Mouse (Mus musculus) adrenal gland, adult 2 months (tissue): ENCODE results near the gene Fmn2. TPM values are rescaled to one million over a fixed set of nuclear protein-coding genes. Genes with fewer than 3 reads are reported as not detected.

ENCODE experiments used
- DNase-seq: peaks from one replicate; pipeline ENCODE4 v3.0.0; 2021
- long read RNA-seq: library from polyadenylated mRNA; stranded (forward); transcript quantifications from one replicate; pipeline ENCODE4 v2.0.0, GENCODE M21; 2021
- polyA plus RNA-seq: library from polyadenylated mRNA; depleted of rRNA; stranded (reverse); fragments of >200 nt; gene quantifications from 2 replicates; pipeline ENCODE4 v1.2.3, GENCODE M21; 2012; rRNA removed
- total RNA-seq, 2 experiments: library from RNA; stranded (reverse); gene quantifications; 2 replicates each; pipeline ENCODE4 v1.2.3; 2021

Gene Fmn2
- total RNA-seq (1 to 10 TPM; 3.9 TPM), polyA plus RNA-seq (0.45 and 0.52 TPM in 2 replicates)
- long read RNA-seq, result 0 reads

DNA sequence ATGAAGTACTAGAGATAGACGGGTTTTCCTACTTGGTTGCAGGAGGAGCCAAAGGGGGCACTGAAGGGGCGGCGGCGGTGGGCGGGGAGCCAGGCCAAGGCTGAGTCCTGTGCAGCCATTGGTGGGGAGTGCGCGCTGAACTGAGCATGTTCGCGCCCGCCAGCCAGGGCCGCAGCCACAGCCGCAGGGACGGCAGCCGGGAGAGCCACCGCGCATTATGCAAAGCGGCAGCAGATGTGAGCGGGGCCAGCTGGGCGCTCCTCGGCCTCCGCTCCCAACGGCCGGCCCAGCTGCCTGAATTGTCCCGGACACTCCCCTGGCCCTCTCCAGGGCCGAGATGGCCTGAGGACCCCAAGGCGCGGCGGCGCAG is at the start of gene Fmn2:
Gene Fmn2 (plus strand): TSS at position 165 of the 370 bp plus-strand sequence.
- peak; percentile 47 for DNase-seq

- no peak for DNase-seq
These were observed 46.5 kb upstream of the Fmn2 start for GRCm38 (mm10) chr1:174455100-174455499.

DNA sequence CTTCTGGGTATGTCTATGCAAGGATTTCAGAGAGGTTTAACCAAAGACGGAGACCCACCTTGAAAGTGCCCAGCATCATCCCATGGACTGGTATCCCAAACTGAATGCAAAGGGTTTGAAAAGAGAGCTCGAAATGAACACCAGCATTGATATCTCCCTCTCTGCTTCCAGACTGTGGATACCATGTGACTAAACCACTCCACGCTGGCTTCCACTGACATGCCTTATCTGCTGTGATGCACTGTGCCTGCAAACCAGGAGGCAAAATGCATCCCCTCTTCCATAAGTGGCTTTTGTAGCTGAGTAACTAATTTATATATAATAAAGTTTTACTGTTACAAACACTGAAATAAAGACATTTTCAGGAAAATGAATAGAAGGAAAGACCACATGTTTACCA is 36.2 kb upstream of the Fmn2 start:
- no peak for DNase-seq

GRCm38 (mm10) chr1:174466240-174466639 is 35.4 kb upstream of the Fmn2 start:
- no peak for DNase-seq

GRCm38 (mm10) chr1:174469736-174470135 is 31.9 kb upstream of the Fmn2 start:
- DNase-seq, result peak; percentile 26

DNA sequence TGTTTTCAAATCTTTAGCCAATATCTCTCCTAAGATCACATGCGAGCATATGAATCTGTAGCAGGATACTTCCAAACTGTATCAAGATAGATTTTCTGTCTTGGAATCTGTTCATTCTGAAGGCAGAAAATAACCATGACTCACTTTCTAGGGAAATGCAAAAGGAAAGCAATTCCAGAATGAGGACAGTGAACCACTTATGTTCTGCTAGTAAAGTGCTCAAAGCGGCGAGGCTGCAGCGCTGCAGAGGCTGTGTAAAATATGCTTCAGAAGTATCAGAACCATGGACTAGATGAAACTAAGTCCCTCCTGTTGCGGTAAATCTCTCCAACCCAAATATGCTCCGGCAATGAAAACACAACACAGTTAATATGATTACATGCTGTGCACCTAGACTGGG is 19.1 kb upstream of the Fmn2 start:
- no peak for DNase-seq

DNA sequence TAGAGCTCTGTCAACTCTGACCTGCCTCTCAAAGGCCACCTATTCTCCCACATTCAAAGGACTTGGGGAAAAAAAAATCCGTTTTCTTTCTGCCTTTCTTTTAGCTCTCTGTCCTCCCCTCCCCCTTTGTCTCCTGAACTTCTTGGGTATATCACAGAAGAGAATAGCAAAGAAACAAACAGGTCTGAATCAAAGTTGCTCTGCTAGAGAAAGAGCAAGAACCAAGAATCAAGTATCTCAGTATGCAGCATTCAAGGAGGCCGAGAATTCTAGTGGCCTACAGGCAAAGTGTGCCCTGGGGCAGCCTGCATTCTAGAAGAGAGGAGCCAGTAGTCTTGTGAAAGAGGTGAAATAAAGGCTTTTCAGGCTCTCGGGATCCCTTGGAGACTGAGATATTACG is 1.6 kb upstream of the Fmn2 start:
- no peak for DNase-seq

DNA sequence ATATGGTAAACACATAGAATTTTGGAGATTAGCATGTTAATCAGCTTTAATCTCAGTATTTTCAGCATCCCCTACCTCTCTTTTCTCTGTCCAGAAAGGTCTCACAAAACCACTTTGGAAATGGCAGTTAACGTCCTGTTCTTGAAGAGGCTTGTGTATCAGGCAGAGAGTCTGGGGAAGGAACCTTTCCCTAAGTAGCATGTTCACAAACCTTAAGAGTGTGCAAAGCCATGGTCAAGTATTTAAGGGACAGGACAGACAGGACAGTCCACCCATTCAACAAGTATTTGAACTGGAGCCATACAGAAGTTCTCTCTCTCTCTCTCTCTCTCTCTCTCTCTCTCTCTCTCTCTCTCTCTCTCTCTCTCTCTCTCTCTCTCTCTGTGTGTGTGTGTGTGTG is 614 bp upstream of the Fmn2 start:
- DNase-seq, result no peak

DNA sequence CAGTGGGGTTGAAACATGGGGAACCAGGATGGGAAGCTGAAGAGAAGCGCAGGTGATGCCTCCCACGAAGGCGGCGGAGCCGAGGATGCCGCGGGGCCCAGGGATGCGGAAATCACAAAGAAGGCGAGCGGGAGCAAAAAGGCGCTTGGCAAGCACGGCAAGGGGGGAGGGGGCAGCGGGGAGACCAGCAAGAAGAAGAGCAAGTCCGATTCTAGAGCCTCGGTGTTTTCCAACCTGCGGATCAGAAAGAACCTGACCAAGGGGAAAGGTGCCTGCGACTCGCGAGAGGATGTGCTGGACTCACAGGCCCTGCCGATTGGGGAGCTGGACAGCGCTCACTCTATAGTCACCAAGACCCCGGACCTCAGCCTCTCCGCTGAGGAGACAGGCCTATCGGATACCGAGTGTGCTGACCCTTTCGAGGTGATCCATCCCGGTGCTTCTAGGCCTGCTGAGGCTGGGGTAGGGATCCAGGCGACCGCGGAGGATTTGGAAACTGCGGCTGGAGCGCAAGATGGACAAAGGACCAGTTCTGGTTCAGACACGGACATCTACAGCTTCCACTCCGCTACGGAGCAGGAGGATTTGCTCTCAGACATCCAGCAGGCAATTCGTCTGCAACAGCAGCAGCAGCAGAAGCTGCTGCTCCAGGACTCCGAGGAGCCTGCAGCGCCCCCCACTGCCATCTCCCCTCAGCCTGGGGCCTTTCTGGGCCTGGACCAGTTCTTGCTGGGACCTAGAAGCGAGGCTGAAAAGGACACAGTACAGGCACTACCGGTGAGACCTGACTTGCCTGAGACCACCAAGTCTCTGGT is 613 bp downstream of the Fmn2 start:
- DNase-seq, result peak; percentile 15

GRCm38 (mm10) chr1:174502846-174503745 is 1.5 kb downstream of the Fmn2 start:
- DNase-seq, result peak; percentile 13

- no peak for DNase-seq
These were observed 7.0 kb downstream of the Fmn2 start for GRCm38 (mm10) chr1:174508571-174509110.

DNA sequence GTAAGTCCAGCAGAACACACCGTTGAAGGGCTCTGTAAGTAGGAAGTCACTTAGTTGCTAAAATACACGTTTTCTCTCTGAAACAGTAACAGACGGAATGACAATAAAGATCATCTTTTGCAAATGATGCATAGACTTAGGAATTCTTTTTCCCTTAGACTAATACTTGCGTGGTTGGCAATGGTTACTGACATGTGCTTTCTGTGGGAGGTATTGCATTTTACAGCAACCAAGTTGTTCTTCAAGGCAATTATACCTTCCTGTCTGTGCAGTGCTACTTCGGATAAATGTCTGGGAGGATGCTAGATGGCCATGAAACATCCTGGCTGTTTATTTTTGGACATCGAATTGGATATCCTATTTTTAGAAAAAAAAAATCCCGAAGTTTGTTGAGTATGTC is 11.8 kb downstream of the Fmn2 start:
- DNase-seq, result no peak

DNA sequence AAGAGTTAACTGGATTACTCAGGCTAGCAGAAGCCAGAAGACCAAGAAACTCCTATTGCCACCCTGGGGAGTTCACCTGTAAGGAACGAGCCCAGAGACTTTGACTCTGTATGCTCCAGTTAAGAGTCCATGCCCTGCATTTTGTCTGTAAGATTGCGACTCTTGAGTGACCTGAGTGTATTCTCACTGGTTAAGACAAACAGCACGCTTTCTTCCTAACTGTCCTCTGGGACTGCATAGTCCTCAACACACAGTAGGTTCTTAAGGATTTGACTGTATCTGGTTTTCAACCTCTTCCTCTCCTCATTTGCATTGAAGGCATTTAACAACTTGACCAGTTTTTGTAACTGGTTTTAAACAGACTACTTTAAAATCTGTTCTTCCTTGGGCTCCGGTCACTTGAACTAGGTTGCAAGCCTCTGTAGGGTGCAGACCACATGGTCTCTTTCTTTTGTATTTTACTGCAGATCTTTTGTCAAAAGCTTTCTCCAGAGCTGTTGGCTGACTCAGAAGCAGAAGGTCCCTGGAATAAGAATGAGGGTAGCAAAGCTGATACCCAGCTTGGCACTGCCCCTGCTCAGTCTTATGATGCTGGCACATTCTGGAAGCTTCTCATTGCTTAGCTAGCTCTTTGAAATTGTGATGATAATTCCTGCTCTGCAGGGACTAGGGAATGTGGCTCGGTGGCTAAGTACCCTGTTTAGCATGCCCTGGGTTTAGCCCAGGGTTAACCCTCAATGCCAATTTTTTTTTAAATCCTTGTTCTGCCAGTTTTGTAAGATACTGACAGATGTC is 20.5 kb downstream of the Fmn2 start:
- no peak for DNase-seq

DNA sequence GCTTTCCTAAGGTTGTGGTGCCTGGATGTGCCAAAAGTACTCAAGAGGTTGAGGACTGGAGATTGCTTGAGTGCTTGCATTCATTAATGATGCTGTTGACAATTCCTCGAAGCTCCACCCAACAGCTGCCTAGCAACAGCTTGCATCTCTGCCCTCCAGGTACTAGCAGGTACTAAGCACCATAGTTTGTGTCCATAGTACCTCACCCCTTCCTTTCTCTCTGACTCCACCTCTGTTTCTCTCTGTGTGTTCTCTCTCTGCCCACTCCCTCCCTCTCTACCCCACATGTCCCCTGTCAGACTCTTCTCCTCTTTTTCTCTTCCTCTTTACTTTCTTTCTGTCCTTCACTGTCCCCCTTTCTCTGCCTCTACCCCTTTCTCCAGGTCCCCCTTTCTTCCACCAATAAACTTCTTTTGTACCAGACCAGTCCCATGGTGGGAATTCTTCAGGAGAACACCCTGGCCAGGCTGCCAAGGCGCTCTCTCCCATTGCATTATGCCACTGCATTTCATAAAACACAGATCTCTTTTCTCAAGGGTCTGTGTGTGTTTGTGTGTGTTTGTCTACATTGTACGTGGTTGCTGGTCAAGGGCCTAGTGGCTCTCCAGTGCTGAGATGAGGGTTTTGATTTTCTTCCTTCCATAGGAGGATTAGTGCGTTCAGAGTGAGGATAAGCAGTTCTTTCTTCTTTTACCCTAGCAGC is 21.3 kb downstream of the Fmn2 start:
- no peak for DNase-seq

DNA sequence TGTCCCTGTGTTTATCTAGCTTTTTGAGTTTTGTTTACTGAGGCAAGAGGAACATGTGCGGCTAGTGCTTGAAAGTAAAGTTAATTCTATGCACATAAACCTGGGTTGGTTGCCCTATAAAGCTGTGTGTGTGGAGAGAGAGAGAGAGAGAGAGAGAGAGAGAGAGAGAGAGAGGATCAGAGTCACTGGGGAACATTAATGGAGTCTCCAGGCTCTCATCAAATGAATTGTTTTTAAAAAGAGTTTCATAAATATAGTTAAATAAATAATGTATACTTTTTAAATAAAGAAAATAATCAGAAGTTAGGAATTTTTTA is 21.8 kb downstream of the Fmn2 start:
- no peak for DNase-seq

- DNase-seq, result no peak
These were observed 35.3 kb downstream of the Fmn2 start for GRCm38 (mm10) chr1:174536742-174537453.

DNA sequence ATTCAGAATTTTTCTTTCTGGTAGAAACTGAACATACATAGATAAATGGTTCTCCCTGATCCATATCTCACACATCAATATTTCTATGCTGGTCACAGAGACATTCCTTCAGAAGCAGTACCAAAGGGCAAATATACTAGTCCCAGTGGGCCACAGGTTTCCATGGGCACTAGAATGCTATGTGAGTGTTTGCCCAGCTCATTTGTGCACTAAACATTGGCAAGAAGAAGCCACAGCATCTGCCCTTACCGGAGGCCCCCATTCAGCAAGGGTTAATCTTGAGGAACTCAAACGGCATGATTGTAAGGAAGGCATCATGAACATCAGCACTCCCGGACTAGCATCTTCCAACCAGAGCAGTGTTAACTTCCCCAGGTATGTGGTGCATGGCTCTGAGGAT is 35.9 kb downstream of the Fmn2 start:
- no peak for DNase-seq

- DNase-seq, result no peak
These were observed 46.7 kb downstream of the Fmn2 start for GRCm38 (mm10) chr1:174548291-174548690.

DNA sequence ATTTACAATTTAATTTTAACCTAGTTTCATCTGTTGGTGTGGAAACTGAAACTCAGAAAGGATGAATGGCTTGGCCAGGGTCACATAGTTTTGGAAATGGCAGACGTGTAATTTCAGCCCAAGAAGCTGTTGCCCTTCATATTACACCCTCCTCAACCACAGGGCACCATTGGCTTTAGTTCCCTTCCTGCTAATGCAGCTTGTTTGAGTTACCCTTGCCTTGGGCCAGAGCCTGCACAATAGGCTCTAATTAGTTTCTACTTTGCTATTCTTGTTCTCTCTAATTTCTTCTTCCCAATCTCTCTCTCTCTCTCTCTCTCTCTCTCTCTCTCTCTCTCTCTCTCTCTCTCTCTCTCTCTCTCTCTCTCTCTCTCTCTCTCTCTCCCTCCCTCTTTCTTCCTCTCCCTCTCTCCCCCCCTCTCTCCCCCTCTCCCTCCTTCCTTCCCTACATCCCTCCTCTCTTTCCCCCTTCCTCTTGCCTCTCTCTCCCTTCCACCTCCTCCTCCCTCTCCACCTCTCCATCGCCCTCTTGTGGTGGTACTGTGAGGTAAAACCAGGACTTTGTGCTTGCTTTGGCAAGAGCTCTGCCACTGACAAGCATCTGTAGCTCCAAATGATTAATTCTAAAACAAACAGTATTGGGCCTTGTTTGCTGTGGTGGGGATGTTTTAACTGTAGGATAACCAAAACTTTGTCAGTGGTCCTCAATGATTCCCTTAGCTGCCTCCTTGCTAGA is 51.8 kb downstream of the Fmn2 start:
- DNase-seq, result peak; percentile 52

- DNase-seq, result no peak
These were observed 53.8 kb downstream of the Fmn2 start for GRCm38 (mm10) chr1:174555412-174555811.
